Mouse (Mus musculus) E14TG2a.4 (cell line): ENCODE results near the gene Shroom4.

Experiments used
- H3K27me3 ChIP-seq: 2 replicates; pipeline ENCODE4 v1.6.1; 2014; ENCODE audit warnings: low read length, control low read depth; ENCODE audit not compliant: insufficient read depth
- H3K36me3 ChIP-seq: 2 replicates; pipeline ENCODE4 v1.6.1; 2014; ENCODE audit warnings: low read length, control low read depth; ENCODE audit not compliant: insufficient read depth
- H3K4me1 ChIP-seq: replicated peaks from 2 replicates; pipeline ENCODE4 v1.6.1; 2014; ENCODE audit warnings: low read depth, low read length, control low read depth
- H3K4me3 ChIP-seq: replicated peaks from 2 replicates; pipeline ENCODE4 v1.5.1; 2014; ENCODE audit warnings: mild to moderate bottlenecking, low read length
- H3K9me3 ChIP-seq: 2 replicates; pipeline ENCODE4 v1.6.1; 2014; ENCODE audit warnings: low read length, control low read depth
- CTCF ChIP-seq: conservative IDR thresholded peaks from 2 replicates; pipeline ENCODE4 v1.5.1; 2014; ENCODE audit warnings: low read length
- NANOG ChIP-seq: IDR thresholded peaks from 2 replicates; pipeline ENCODE4 v1.6.1; 2014; ENCODE audit warnings: borderline replicate concordance, low read length, mixed read lengths
- POU5F1 ChIP-seq: IDR thresholded peaks from 2 replicates; pipeline ENCODE4 v1.6.1; 2014; ENCODE audit warnings: low read length, borderline replicate concordance

The Shroom4 gene

GRCm38 (mm10) chrX:6594183-6594582 is 194.5 kb downstream of the Shroom4 start:
- no peak overlapping the region for H3K4me3 ChIP-seq
- H3K36me3 ChIP-seq, result no peaks in the 10 kb centered on the region
- no peak for TF ChIP-seq POU5F1
- TF ChIP-seq CTCF, result no peak
- TF ChIP-seq NANOG, result no peak
- no peaks in the 10 kb centered on the region for H3K4me1 ChIP-seq
- H3K27me3 ChIP-seq, result no peaks in the 10 kb centered on the region
- H3K9me3 ChIP-seq, result no peaks in the 10 kb centered on the region

GRCm38 (mm10) chrX:6654024-6654423 is 254.4 kb downstream of the Shroom4 start:
- TF ChIP-seq POU5F1 (no peak), CTCF (peak; percentile 40), NANOG (no peak)
- Histone ChIP-seq H3K9me3 (no peaks in the 10 kb centered on the region), H3K36me3 (no peaks in the 10 kb centered on the region), H3K27me3 (no peaks in the 10 kb centered on the region), H3K4me1 (no peaks in the 10 kb centered on the region), H3K4me3 (no peak overlapping the region)

- Histone ChIP-seq H3K9me3 (no peaks in the 10 kb centered on the region), H3K4me1 (no peaks in the 10 kb centered on the region), H3K4me3 (no peak overlapping the region), H3K27me3 (no peaks in the 10 kb centered on the region), H3K36me3 (no peaks in the 10 kb centered on the region)
- TF ChIP-seq NANOG (no peak), POU5F1 (no peak), CTCF (no peak)
Measured at GRCm38 (mm10) chrX:6658820-6659324, 259.2 kb downstream of the Shroom4 start.
